Mouse (Mus musculus) mouse embryonic stem cell (cell line): ENCODE results near the gene Insig1.

Source experiments
- in situ Hi-C, 2 experiments: fragments of 300-500 bp; cut with MboI; formaldehyde crosslinking; loops; 1 replicate in 1 of 2; 3 replicates in 1 of 2; pipeline ENCODE4 v1.14.3; 2019 to 2020; ENCODE audit warnings: low sequenced_read_pairs in 2 of 2, low pct_unique_long_range_greater_than_20kb in 1 of 2, mixed read lengths in 1 of 2; ENCODE audit not compliant: unreplicated experiment in 1 of 2

Insig1 gene

GRCm38 (mm10) chr5:28060506-28060905, 10.7 kb upstream of the Insig1 start:
- in situ Hi-C loops: no loop called here

- in situ Hi-C loops: no loop called here
These were observed 10.2 kb upstream of the Insig1 start for GRCm38 (mm10) chr5:28061011-28061410.

- in situ Hi-C loops: no loop called here
These were observed 7.1 kb upstream of the Insig1 start for GRCm38 (mm10) chr5:28063989-28064624.

- in situ Hi-C loops: no loop called here
These were observed 5.9 kb upstream of the Insig1 start for GRCm38 (mm10) chr5:28065275-28065674.

- in situ Hi-C loops: no loop called here
These were observed 4.9 kb upstream of the Insig1 start for GRCm38 (mm10) chr5:28066311-28066710.

- in situ Hi-C loops: no loop called here
These were observed 875 bp upstream of the Insig1 start for GRCm38 (mm10) chr5:28070149-28070827.

GRCm38 (mm10) chr5:28071456-28072223, 477 bp downstream of the Insig1 start:
- in situ Hi-C loops: no loop called here

GRCm38 (mm10) chr5:28079431-28079830, 8.3 kb downstream of the Insig1 start:
- in situ Hi-C loops: loop anchor here (25.0 kb wide), 1 partner anchor 342 kb away; no protein-coding TSS in a partner anchor

- in situ Hi-C loops: loop anchor here (25.0 kb wide), 1 partner anchor 344 kb away; no protein-coding TSS in a partner anchor
These were observed 10.0 kb downstream of the Insig1 start for GRCm38 (mm10) chr5:28081127-28081526.

GRCm38 (mm10) chr5:28081822-28082221, 10.7 kb downstream of the Insig1 start:
- in situ Hi-C loops: loop anchor here (25.0 kb wide), 1 partner anchor 345 kb away; no protein-coding TSS in a partner anchor

GRCm38 (mm10) chr5:28082312-28082711, 11.1 kb downstream of the Insig1 start:
- in situ Hi-C loops: loop anchor here (25.0 kb wide), 1 partner anchor 345 kb away; no protein-coding TSS in a partner anchor

GRCm38 (mm10) chr5:28082796-28083195, 11.6 kb downstream of the Insig1 start:
- in situ Hi-C loops: loop anchor here (25.0 kb wide), 1 partner anchor 345 kb away; no protein-coding TSS in a partner anchor

GRCm38 (mm10) chr5:28084743-28085142, 13.6 kb downstream of the Insig1 start:
- in situ Hi-C loops: loop anchor here (25.0 kb wide), 1 partner anchor 347 kb away; no protein-coding TSS in a partner anchor

- in situ Hi-C loops: loop anchor here (10.0 to 25.0 kb wide), 3 partner anchors 96 to 353 kb away; no protein-coding TSS in a partner anchor
These were observed 19.4 kb downstream of the Insig1 start for GRCm38 (mm10) chr5:28090547-28090946.

- in situ Hi-C loops: loop anchor here (10.0 to 25.0 kb wide), 3 partner anchors 98 to 355 kb away; no protein-coding TSS in a partner anchor
These were observed 21.2 kb downstream of the Insig1 start for GRCm38 (mm10) chr5:28092327-28092726.

GRCm38 (mm10) chr5:28093874-28094273, 22.7 kb downstream of the Insig1 start:
- in situ Hi-C loops: loop anchor here (10.0 to 25.0 kb wide), 3 partner anchors 99 to 357 kb away; no protein-coding TSS in a partner anchor

GRCm38 (mm10) chr5:28094393-28094792, 23.2 kb downstream of the Insig1 start:
- in situ Hi-C loops: loop anchor here (10.0 to 25.0 kb wide), 3 partner anchors 100 to 357 kb away; no protein-coding TSS in a partner anchor

- in situ Hi-C loops: loop anchor here (10.0 to 25.0 kb wide), 3 partner anchors 100 to 358 kb away; no protein-coding TSS in a partner anchor
These were observed 23.7 kb downstream of the Insig1 start for GRCm38 (mm10) chr5:28094846-28095245.
